Mouse (Mus musculus) limb, embryonic 12.5 days (tissue): ENCODE results near the gene Slc4a4. TPM values are rescaled to one million over a fixed set of nuclear protein-coding genes. Genes with fewer than 3 reads are reported as not detected.

Experiments used
- ATAC-seq: fragments of 200-750 bp; cut with Nextera tagmentation; 2 replicates; pipeline ENCODE4 v1.8.0; 2017; ENCODE audit warnings: low read depth, moderate TSS enrichment; ENCODE audit not compliant: insufficient number of reproducible peaks, insufficient read depth, low FRiP score, low TSS enrichment
- H3K27ac ChIP-seq: fragments of 300-500 bp; sonication (generic); 2 replicates; pipeline ENCODE4 v1.5.1; 2016; ENCODE audit warnings: mild to moderate bottlenecking, moderate library complexity
- H3K27me3 ChIP-seq: fragments of 300-500 bp; sonication (generic); 2 replicates; pipeline ENCODE4 v1.6.1; 2016; ENCODE audit warnings: mild to moderate bottlenecking, moderate library complexity
- H3K36me3 ChIP-seq: fragments of 300-500 bp; sonication (generic); 2 replicates; pipeline ENCODE4 v1.6.1; 2016; ENCODE audit warnings: mild to moderate bottlenecking, moderate library complexity
- H3K4me1 ChIP-seq: fragments of 300-500 bp; sonication (generic); replicated peaks from 2 replicates; pipeline ENCODE4 v1.6.1; 2016
- H3K4me2 ChIP-seq: fragments of 300-500 bp; sonication (generic); 2 replicates; pipeline ENCODE4 v1.6.1; 2016; ENCODE audit warnings: mild to moderate bottlenecking, moderate library complexity
- H3K4me3 ChIP-seq: fragments of 300-500 bp; sonication (generic); replicated peaks from 2 replicates; pipeline ENCODE4 v1.5.1; 2016; ENCODE audit warnings: mild to moderate bottlenecking
- H3K9ac ChIP-seq: fragments of 300-500 bp; sonication (generic); replicated peaks from 2 replicates; pipeline ENCODE4 v1.6.1; 2016; ENCODE audit warnings: mild to moderate bottlenecking, moderate library complexity
- H3K9me3 ChIP-seq: fragments of 300-500 bp; sonication (generic); 2 replicates; pipeline ENCODE4 v1.6.1; 2016; ENCODE audit warnings: mild to moderate bottlenecking, moderate library complexity
- WGBS: fragments of 180-500 bp; shearing (Covaris S2); methylation state at CpG from one replicate; pipeline ENCODE4 v1.1.7; 2016; 5-methylcytosine and 5-hydroxymethylcytosine counted together
- polyA plus RNA-seq: library from polyadenylated mRNA; unstranded; fragments of >200 nt; fragmentation: Nextera tagmentation; extraction: Ambion mirVana; gene quantifications from 2 replicates; pipeline ENCODE4 v1.2.1, GENCODE M21; 2016

The Slc4a4 gene
- polyA plus RNA-seq, 1 experiment from 2014 or later: 1.8 TPM

GRCm38 (mm10) chr5:89000598-89000997, 114.0 kb downstream of the Slc4a4 start:
- H3K36me3 ChIP-seq: no peaks in the 10 kb centered on the region
- no peak for ATAC-seq
- 97% methylated on average over 7 of the region's 7 CpGs for WGBS

DNA sequence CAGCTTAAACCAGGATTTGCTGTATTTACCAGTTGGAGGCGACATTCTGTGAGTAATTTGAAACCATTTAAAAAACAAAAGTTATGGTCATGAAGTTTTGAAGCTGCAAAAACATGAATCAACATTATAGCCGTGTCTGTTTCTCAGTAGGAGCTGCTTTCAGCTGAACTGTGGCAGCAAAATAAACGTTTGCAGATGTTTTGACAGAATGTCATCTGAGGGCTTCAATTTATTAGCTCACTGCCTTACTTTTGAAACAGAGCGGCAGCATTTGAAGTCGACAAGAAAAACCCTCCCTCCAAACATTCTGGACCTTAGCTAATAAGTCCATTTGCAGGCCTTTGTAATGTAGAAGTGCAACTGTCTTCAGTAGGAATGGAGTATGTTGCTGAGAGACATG, 123.5 kb downstream of the Slc4a4 start:
- Histone ChIP-seq H3K27ac (no peak overlapping the region), H3K9ac (no peak overlapping the region), H3K4me3 (no peak overlapping the region), H3K36me3 (no peaks in the 10 kb centered on the region), H3K4me2 (no peak overlapping the region), H3K9me3 (no peaks in the 10 kb centered on the region), H3K4me1 (peaks cover 10% of the 10 kb centered on the region), H3K27me3 (no peaks in the 10 kb centered on the region)
- 18% methylated on average over 5 of the region's 5 CpGs for WGBS
- ATAC-seq: no peak

More at GRCm38 (mm10) chr5:89000598-89000997, 114.0 kb downstream of the Slc4a4 start:
- Histone ChIP-seq H3K9ac (no peak overlapping the region), H3K9me3 (0 out of 2 replicates have a peak, but pooled peaks cover 6% of the 10 kb centered on the region), H3K4me2 (no peak overlapping the region), H3K27ac (no peak overlapping the region), H3K4me1 (no peaks in the 10 kb centered on the region), H3K27me3 (no peaks in the 10 kb centered on the region), H3K4me3 (no peak overlapping the region)

DNA sequence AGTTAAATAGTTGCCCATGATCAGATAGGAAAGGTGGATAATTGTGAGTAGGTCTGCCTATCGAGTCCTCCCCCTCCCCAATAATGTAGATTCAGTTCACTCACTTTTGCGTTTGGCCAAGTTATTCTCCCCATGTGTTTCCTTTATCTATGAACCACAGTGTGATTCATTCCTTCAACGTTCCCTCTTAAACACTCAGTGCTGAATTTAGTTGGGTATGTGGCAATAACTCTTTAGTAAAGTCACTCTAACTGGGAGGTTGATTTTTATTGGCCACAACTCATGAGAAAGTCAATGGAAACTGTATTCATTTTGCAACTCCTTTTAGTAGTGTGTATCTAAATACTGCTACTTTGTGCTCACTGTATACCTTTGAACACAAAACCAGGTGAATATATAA, 125.8 kb downstream of the Slc4a4 start:
- Histone ChIP-seq H3K27ac (no peak overlapping the region), H3K4me1 (peaks cover 10% of the 10 kb centered on the region), H3K9ac (no peak overlapping the region), H3K9me3 (no peaks in the 10 kb centered on the region), H3K4me3 (no peak overlapping the region), H3K4me2 (no peak overlapping the region), H3K36me3 (no peaks in the 10 kb centered on the region), H3K27me3 (no peaks in the 10 kb centered on the region)
- no peak for ATAC-seq
- 84% methylated on average over 3 of the region's 3 CpGs for WGBS

DNA sequence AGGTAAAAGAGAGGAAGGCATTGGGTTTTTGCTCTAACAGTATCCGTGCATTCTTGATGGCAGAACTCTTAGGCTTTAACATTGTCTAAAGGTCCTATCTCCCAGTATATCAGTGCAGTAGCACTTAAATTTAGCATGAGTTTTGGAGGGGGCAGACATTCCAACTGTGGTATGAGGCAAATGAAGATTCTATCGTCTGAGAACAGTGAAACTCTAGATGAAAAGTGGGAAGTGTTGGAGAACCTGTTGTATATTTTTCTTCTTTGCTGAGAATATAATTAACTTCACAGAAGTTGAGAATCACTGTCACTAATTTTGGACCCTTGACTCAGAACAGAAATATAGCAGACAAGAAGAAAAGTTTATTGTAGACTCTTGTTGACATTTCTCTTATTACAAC, 128.2 kb downstream of the Slc4a4 start:
- H3K27me3 ChIP-seq: no peaks in the 10 kb centered on the region
- no peak overlapping the region for H3K9ac ChIP-seq
- H3K9me3 ChIP-seq: no peaks in the 10 kb centered on the region
- H3K36me3 ChIP-seq: no peaks in the 10 kb centered on the region
- H3K4me2 ChIP-seq: no peak overlapping the region
- 92% methylated on average over 2 of the region's 2 CpGs for WGBS
- H3K4me3 ChIP-seq: no peak overlapping the region
- ATAC-seq: no peak
- no peak overlapping the region for H3K27ac ChIP-seq
- H3K4me1 ChIP-seq: peaks cover 9% of the 10 kb centered on the region

- Histone ChIP-seq H3K27ac (no peak overlapping the region), H3K9me3 (no peaks in the 10 kb centered on the region), H3K4me2 (no peak overlapping the region), H3K27me3 (no peaks in the 10 kb centered on the region), H3K36me3 (no peaks in the 10 kb centered on the region), H3K4me3 (no peak overlapping the region), H3K9ac (no peak overlapping the region), H3K4me1 (no peaks in the 10 kb centered on the region)
- no peak for ATAC-seq
- 84% methylated on average over 5 of the region's 5 CpGs for WGBS
Measured at GRCm38 (mm10) chr5:89015878-89016277, 129.3 kb downstream of the Slc4a4 start.

DNA sequence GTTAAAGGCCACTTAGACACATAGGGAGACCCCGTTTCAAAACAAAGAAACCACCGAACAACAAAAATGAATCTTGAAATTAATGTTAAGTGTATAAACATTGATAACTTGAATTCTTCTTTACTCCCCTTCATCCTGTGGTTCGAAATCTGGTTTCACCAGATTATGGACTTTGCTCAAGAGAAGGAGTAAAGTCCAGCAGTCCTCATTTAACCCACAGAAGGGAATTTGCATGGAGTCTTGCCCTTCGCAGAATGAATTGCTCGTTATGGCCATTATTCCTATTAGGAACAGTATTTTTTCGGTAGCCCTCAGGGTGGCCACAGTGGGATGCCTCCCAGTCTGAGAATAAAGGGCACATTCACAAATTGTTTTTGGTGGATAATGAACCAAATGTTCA, 131.9 kb downstream of the Slc4a4 start:
- Histone ChIP-seq H3K36me3 (no peaks in the 10 kb centered on the region), H3K4me3 (no peak overlapping the region), H3K27ac (no peak overlapping the region), H3K4me2 (no peak overlapping the region), H3K9ac (no peak overlapping the region), H3K4me1 (no peaks in the 10 kb centered on the region), H3K27me3 (no peaks in the 10 kb centered on the region), H3K9me3 (no peaks in the 10 kb centered on the region)
- ATAC-seq: no peak
- WGBS: 54% methylated on average over 6 of the region's 6 CpGs

DNA sequence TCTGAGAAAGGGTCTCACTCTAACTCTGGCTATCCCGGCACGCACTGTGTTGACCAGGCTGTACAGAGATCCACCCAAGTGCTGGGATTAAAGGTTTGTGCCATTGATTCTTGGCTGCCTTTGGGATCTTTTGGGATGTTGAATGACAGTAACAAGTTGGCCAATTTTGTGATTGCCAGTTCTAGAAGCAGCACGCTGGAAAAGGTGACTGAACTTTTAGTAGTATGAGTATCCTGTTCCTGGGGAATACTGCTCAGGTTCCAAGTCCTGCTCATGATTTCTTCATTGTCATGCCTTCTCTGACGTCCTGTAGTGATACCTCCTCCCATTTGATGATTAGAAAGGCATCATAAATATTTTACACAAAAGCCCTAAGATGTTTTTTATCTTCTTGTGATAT, 137.8 kb downstream of the Slc4a4 start:
- no peak overlapping the region for H3K27ac ChIP-seq
- no peaks in the 10 kb centered on the region for H3K4me1 ChIP-seq
- no peak overlapping the region for H3K9ac ChIP-seq
- no peak for ATAC-seq
- no peaks in the 10 kb centered on the region for H3K27me3 ChIP-seq
- 81% methylated on average over 4 of the region's 4 CpGs for WGBS
- H3K4me2 ChIP-seq: no peak overlapping the region
- H3K9me3 ChIP-seq: no peaks in the 10 kb centered on the region
- no peak overlapping the region for H3K4me3 ChIP-seq
- no peaks in the 10 kb centered on the region for H3K36me3 ChIP-seq

DNA sequence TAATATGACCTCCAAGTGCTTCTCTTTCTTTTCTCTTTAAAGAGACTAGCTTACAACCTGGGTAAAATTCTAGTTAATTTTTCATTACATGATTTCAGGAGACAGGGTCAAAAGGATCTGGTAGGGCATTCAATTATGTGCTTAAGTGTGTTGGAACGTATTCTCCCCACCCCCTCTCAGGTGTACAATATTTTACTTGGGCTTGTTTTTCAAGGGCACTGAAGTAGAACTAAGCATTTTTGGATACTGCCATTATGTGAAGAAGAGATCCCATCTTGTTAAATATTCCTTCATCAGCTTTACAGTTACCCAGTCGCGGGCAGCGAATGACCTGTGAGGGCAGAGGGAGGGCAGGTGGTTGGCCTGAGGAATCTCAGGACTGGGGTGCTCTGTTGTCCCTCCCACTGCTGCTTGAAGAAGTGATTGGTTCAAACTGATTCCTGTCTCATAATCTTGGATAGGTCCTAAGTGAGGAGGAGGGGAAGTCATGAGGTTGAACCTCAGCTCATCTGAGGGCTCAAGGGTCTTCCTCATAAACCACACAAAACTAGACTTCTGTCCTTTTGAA, 141.0 kb downstream of the Slc4a4 start:
- Histone ChIP-seq H3K27me3 (no peaks in the 10 kb centered on the region), H3K4me1 (no peaks in the 10 kb centered on the region), H3K27ac (no peak overlapping the region), H3K4me3 (no peak overlapping the region), H3K36me3 (no peaks in the 10 kb centered on the region), H3K9ac (no peak overlapping the region), H3K9me3 (no peaks in the 10 kb centered on the region), H3K4me2 (no peak overlapping the region)
- no peak for ATAC-seq
- 89% methylated on average over 4 of the region's 4 CpGs for WGBS

DNA sequence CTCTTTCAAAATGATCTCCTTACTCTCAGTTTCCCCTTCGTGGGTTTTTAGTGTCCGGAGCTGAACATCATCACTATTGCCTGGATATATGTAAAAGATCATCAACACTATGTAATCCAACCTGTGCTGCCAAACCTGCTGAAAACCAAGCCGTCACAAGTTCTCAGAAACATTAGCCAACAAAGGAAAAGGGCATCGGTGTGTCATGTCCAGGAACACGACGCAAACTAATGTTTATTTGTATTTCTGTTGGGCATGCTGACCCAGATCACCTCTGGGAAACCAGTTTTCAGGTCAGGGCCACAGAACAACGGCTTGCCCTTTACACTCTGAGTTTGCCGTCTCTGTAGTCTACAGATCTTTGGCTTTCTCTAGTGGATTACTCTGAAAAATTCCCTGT, 146.0 kb downstream of the Slc4a4 start:
- WGBS: 90% methylated on average over 8 of the region's 8 CpGs
- Histone ChIP-seq H3K9ac (no peak overlapping the region), H3K36me3 (no peaks in the 10 kb centered on the region), H3K4me2 (no peak overlapping the region), H3K9me3 (no peaks in the 10 kb centered on the region), H3K27me3 (no peaks in the 10 kb centered on the region), H3K4me1 (no peaks in the 10 kb centered on the region), H3K4me3 (no peak overlapping the region), H3K27ac (no peak overlapping the region)
- no peak for ATAC-seq

DNA sequence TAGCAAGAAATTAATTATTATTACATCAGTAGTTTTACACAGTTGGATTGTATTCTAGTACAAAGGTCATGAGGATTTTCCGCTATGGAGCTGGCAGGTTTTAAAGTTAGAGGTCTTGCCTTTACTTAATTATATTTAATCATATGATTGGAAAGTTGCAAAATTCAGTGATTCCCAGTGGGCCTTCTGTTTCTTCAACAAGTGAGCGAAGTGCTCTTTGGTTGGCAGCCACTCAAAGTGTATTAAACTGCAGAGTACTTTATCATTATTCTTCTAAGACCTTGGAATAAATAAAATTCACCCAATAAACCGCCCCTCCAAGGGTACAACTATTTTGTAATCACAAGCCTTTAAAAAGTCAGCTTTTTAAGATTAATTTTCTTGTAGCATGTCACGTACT, 146.6 kb downstream of the Slc4a4 start:
- no peak overlapping the region for H3K27ac ChIP-seq
- no peaks in the 10 kb centered on the region for H3K9me3 ChIP-seq
- H3K9ac ChIP-seq: no peak overlapping the region
- no peak for ATAC-seq
- H3K4me2 ChIP-seq: no peak overlapping the region
- H3K36me3 ChIP-seq: no peaks in the 10 kb centered on the region
- no peaks in the 10 kb centered on the region for H3K4me1 ChIP-seq
- H3K27me3 ChIP-seq: no peaks in the 10 kb centered on the region
- 81% methylated on average over 4 of the region's 4 CpGs for WGBS
- H3K4me3 ChIP-seq: no peak overlapping the region

DNA sequence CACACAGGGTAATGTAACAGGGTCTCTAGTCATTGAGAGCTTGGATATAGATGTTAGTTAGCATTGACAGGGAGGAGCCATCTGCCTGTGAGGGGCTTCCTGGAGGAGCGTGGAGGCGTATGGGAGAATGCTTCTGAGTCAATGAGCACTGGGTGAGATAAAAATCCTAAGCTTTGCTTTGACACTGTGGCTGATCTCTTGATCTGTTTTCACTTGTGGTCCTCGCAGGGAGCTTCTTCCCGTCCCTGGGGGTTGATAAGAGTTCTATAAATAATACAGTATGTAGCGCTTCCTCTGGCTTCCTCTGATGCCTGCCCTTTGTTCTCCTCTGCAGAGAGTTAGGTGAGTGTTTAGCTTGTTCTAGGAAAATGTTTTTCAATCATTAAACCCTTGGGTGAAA, 149.5 kb downstream of the Slc4a4 start:
- Histone ChIP-seq H3K9ac (no peak overlapping the region), H3K36me3 (no peaks in the 10 kb centered on the region), H3K4me2 (no peak overlapping the region), H3K9me3 (no peaks in the 10 kb centered on the region), H3K27ac (no peak overlapping the region), H3K4me3 (no peak overlapping the region), H3K4me1 (no peaks in the 10 kb centered on the region), H3K27me3 (no peaks in the 10 kb centered on the region)
- ATAC-seq: no peak
- 64% methylated on average over 5 of the region's 5 CpGs for WGBS

- H3K27me3 ChIP-seq: no peaks in the 10 kb centered on the region
- peaks cover 19% of the 10 kb centered on the region for H3K4me1 ChIP-seq
- H3K27ac ChIP-seq: no peak overlapping the region
- no peak overlapping the region for H3K9ac ChIP-seq
- WGBS: 50% methylated on average over 3 of the region's 3 CpGs
- H3K4me3 ChIP-seq: no peak overlapping the region
- ATAC-seq: no peak
- H3K36me3 ChIP-seq: no peaks in the 10 kb centered on the region
- no peaks in the 10 kb centered on the region for H3K9me3 ChIP-seq
- H3K4me2 ChIP-seq: no peak overlapping the region
Measured at GRCm38 (mm10) chr5:89040814-89041213, 154.2 kb downstream of the Slc4a4 start.
